Mouse (Mus musculus) neutrophil, adult 5-6 weeks (primary cell): ENCODE measurements around the gene Armh3. TPM values are rescaled to one million over a fixed set of nuclear protein-coding genes. Genes with fewer than 3 reads are reported as not detected.

ENCODE experiments used
- ATAC-seq: fragments of 151-379, 151-347 bp; 2 replicates; pipeline ENCODE4 v1.8.0; 2017; ENCODE audit warnings: mild to moderate bottlenecking, moderate TSS enrichment; ENCODE audit not compliant: insufficient number of reproducible peaks, poor library complexity, low FRiP score, severe bottlenecking; ENCODE audit errors: extremely low read depth
- total RNA-seq: library from RNA; stranded (forward); fragments of 200-1000 nt; gene quantifications from 2 replicates; pipeline ENCODE4 v1.2.3, GENCODE M21; 2017

The Armh3 gene
- total RNA-seq: 9.0 and 10.3 TPM in 2 replicates

DNA sequence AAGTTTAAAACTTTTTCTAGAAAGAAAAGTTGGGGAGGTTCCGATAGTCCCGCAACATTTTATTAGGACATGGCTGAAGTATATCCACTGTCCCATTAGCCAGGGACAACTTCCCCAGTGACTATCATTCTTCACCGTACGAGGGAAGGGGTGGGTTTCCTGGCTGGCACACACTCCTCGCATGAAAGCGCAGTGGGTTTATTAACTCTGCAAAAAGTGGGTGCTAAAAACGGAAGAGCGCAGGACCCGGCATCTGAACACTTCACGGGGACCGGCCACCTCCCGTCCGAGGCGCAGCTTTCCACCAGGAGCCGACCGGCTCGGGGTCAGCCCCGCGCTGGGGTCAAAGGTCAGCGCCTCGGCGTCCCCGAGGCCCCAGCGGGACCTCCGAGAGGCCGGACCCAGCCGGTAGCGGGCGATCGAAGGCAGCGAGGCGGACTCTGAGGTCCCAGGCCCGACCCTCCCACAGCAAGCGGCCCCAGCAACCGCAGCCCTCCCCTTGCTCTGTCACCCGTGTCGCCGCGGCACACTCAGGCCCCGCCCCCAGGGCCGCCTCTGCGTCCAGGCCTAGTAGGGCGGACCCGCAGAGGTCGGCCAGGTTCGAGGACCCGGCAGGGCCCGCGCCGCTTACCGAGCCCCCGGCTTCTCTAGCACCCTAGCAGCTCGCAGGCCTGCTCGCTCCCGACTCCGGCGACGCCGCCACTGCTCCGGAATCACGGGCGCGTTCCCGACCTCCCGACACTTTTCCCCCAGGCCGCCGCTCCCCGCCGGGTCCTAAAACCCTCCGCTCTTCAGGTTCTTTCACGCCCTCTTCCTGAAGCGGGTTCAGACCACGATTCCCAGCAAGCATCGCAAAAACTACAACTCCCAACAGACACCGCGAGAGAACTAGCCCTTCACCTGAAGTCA is at the start of gene Armh3:
Gene Armh3 (minus strand): TSS at position 704 of the 909 bp plus-strand sequence.
- peak; percentile 84 for ATAC-seq

DNA sequence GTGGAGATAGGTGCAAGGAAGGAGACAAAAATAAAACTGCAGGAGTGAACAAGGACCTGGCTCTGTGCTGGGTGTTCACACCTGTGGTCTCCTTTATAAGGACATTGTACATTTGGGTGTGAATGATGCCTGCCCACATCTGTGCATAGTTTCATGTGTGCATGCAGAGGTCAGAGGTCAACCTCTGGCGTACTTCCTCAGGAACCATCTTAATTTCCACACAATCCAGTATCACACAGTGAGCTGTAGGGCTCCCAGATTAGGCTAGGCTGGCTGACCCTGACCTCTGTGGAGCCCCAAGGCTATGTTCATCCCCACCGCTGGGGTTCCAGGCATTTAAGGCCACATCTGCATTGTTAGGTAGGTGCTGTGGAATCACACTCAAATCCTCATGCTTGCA is 49.1 kb upstream of the Armh3 start:
- ATAC-seq: no peak

DNA sequence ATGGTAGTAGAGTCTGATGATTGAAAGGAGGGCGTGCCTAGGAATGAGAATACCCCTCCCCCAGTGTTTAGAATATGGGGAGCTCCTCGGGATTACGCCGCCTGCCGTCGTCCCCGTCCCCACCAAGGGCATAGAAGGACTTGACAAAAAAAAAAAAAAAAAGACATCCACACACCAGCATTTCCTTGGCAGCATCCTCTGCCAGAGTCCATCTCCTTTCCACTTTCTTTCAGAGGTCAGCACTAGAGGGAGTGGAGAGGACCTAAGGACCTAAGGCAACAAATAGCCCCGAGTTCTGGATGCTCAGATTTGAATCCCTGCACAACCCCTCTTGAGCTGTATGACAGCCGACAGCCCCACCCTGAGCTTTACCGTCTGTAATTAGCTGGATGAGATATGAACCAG is 48.3 kb upstream of the Armh3 start:
- ATAC-seq: no peak

DNA sequence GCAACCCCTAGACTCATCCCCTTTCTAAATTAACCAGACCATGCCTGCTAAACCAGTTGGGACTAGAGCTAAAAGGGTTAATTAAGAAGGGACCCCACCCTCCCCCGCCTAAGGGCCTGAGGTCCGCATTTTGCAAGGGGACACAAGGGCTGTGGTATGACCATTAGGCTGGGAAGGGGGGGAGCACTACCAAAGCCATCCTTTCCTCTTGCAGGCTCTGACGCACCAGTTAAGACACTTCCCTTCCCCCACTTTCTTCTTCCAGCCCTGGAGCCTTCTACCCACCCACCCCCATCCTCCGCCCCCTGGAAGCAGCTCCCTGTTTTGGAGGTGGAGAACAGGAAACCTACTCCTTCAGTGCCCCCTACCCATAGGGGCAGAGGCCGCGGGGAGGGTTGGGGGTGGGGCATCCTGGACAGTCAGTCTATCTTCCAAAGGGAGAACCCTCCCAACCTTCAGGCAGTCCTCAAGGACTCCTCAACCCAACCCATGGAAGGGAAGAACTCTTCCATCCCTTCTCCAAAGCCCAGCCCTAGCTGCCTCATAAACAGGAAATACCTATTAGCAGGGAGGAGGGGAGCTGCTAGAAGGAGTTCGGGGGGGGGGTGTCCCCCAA is 47.5 kb upstream of the Armh3 start:
- peak; percentile 13; the same call in 1 of the 2 replicates for ATAC-seq

DNA sequence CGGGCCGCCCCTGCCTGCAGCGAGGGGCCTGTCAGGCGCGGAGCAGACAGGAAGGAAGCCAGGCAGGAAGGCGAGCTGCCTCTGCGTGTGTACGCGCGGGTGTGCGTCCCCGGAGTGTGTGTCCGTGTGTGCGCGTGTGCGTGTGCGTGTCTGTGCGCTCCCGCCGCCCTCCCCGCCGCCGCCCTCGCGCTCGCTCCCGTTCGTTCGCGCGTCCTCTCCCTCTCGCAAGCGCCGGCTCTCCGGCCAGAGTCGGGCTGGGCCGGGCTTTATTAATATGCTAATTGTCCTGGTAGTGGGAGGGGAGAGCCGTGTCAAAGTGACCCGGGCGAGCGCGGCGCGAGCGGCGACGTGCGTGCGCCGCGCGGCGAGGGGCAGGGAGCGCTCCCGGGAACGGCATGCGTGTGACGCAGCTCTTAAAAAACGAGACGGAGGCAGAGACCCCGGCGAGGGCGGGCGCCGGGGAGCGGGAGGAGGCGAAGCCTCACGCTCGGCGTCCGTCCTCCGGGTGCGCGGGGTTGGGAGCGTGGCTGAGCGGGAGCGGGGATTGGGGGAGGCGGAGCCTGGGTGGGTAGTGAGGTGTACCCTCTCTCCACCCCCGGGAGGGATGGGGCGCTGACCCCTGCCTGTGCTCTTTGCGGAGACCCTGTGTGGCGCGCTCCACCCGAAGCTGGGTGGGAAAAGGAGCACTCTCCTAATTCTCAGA is 46.9 kb upstream of the Armh3 start, which contains the start of gene Ldb1:
Gene Ldb1 (minus strand): TSS at position 222 of the 703 bp plus-strand sequence.
- ATAC-seq: peak; percentile 59

DNA sequence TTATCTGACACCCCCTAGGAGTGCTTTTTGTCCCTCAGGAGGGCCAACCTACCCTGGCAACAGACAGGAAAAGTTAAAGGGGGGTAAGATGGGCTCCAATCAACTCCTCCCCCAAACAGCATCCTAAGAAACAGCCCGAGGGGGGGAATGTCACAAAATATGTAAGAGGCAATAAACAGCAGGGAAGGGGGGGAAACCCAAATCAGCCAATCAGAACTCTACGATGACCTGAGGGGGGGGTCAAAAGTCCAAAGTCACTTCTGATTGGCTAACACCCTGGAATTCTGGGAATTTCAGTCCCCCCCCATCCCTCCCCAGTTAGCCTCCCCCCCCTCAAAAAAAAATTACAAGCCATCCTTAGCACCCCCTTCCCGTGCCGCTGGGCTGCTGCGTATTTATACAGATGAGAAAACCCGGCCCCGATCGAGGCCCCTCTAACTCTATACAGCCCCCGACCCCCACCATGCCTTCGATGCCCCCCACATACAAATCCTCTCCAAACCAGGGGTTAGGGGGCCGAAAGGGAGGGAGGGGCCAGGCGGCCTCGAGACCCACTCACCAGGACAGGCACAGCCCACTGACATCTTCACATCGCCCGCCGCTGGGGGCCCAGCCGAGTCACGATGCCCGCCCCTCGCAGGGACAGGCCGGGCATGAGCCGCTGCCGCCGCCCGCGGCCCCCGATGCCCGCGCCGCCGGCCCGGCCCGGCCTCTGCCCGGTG is 46.1 kb upstream of the Armh3 start, which contains the start of gene Pprc1:
Gene Pprc1 (plus strand): TSS at position 616 of the 722 bp plus-strand sequence.
- ATAC-seq: 0 out of 2 replicates have a peak, but pooled peaks have one; percentile 1

DNA sequence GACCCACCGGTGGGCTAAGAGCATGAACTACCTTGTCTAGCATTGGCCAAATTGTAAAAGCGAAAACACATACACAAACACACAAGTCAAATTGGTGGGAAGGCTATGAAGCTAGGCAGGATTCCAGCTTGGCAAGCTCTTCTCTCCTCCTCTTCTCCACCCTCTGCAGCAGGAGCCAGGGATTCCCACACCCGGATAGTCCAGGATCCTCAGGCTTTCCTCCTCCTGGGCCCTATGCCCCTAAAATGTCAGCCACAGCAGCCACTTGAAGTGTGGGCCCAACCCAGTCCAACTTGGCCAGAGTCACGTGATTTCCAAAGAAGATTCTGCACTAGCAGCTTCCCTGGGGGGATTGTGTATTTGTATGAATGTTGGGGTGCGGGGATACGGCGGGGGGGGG is 45.1 kb upstream of the Armh3 start:
- ATAC-seq: no peak

DNA sequence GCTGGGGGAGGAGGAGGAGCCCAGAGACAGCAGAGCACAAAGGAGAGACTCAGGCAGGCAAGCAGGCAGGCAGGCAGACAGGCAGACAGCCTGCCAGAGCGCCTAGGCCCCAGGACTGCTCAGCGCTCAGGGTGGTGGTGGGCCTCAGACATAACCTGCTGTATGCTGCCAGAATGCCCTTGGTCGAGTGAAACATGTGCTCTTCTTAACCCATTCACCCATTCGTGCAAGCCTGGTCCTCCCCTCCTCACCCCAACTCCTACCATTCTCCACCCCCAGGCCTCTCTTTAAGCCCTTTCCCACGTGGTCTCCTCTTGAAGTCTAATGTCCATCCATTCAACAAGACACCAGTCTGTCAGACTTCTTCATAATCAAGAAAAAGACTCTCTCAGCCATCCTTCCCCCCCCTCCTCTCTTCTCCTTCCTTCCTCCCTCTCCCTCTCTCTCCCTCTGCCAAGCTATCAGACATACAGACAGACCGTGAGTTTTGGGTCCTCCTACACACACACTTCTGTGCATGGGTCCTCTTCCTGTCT is 44.3 kb upstream of the Armh3 start:
- no peak for ATAC-seq

DNA sequence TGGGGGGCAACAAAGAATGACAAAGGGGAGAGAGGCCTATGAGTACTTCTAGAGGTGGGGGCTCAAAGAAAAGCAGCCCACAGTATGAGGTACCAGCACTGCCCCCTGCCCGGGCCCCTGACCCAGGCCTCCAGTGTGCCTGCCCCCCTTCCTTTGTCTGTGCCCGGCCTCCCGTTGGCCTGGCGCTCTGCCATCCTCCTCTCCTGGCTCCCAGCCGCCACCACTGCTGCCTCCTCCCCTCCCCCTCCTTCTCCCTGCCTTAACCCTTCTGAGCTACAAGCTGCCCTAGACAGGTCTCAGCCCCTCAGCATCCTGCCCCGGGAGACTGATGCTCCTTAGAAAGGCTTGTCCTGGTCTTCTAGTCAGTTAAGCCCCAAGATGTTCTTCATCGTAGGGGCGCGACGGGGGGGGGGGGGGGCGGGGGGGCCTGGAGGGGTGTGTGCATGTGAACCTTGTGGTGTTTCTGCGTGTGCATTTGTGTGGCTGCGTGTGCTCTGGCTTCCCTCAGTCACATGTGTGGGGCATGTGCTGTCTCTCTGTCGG is 43.7 kb upstream of the Armh3 start:
- ATAC-seq: no peak

DNA sequence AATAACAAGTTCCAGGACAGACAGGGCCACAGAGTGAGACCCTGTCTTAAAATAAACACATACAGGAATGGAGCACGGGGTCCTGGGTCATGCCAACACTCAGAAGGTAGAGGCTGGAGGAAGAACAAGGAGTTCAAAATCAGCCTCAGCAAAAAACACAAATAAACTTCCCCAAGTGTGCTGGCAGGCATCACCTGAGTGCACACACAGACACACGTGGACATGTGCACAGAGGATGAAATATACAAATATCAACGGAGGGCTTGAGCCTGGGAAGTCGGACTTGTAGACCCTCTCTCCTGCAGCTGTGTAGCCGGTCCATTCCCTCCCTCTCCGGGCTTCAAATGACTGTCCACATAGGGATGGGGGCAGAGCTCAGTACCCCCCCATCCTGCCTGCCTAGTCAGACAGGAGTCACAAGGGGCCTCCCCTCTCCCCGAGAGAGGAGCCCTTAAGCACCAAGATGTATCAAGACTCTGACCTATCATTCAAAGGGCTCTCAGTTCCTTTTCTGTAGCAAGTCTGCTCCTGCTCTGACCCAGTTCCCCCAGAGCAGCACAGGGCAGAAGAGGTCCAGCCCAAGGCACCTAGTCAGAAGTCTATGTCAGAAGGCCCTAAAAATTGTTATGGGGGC is 43.1 kb upstream of the Armh3 start:
- no peak for ATAC-seq

DNA sequence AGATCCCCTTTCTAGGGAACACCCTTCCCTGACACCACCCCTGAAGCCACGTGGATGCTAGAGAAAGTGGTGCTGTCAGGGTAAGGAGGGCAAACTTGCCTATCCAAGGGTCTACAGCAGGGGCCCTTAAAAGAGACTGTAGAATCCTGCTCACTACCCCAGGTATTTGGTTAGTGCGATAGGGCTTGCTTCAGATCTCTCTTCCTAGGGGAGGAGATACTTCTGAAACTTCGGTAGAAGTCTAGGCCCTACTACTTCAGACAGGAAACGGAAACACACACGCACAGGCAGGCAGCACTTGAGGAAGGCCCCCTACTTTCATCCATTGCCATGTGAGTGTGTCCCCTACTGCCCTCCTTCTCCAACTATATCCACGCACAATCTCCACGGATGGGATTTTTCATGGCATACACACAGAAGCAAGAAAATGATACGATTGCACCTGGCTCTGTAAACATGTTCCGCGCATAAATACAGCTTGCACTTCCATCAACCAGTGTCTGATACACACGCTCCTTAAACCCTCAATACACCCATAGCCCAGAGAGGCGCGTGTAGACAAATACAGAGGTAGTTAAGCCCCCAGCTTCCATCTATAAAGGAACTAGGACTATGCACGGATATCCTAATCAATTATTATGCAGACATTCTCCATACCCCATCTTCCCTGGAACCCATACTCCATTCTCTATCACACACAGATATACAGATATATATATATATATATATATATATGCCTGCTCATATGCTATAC is 42.0 kb upstream of the Armh3 start:
- no peak for ATAC-seq

DNA sequence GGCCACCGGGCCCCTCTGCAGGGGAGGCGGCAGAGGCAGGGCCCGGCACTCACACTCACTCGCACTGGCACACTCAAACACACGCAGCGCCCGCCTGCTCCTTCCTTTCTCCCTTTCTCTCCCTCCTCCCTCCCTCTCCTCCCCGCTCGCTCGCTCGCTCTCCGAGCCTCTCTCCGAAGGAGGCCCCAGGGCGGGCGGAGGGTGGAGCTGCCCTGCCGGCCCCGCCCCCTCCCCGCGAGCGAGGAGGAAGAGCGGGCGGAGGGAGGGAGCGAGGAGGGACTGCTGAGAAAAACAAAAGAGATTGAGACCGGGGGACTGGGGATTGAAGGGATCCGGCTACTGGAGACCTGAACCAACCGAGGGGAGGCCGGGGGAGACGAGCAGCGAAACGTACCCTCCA is 41.2 kb upstream of the Armh3 start:
- peak; percentile 68 for ATAC-seq

DNA sequence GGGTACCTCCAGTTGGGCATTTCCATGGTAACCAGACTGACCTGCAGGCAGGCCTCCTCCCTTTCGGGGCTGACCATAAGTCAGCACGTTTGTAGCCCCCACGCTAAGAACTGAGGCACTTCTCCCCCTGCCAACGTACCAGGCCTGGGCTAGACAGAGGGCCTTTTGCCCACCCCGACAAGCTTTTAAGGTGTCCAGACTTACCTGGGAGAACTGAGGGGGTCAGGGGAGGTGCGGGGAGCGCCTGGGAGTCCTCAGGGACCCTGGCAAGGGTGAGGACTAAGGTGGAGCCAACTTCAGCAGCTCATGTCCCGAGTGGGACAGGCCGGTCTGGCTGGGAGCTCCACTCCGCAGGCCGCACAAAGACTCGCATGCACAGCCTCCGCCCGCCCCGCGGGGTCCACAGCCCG is 40.6 kb upstream of the Armh3 start:
- ATAC-seq: no peak

DNA sequence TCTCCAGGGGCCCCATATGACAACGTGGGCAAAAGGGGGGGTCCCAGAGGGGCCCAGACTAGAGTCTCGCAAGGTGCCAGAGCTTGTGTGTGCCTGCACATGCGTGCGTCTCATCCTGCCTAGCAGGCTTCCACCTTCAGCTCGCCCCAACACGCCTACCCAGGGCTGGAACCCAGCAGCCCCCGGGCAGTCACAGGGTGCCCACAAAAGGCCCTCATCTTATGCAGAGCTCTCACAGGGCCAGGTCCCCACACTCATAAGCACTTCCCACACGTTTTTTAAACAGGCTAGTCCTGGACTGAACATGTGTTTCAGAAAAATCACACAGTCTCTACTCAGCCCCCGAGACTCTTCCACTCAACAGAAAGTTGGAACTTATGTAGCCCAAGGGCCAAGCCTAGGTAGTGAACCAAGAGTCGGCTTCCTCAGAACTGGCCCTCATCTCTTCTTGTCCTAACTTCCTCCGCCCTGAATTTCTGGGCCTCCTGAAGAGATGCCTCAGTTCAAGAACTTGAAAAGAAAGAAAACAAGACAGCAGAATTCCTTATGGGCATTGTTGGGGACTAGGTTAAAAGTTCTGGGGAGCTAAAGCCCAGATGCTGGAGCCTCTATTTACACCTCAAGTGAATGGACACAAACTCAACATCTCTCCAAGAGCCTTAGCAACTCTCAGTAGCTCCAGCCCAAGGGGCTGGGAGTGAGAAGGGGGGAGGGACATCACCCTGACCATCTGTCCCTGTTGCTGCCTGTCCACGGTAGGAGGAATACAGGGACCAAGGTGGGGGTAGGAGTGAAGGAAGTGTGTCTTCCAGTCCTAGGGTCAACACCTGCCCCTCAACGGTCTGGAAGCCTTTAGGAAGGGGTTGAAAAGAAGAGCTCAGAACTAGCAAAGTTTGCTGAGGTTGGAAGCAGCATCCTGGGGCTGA is 39.9 kb upstream of the Armh3 start:
- ATAC-seq: no peak

DNA sequence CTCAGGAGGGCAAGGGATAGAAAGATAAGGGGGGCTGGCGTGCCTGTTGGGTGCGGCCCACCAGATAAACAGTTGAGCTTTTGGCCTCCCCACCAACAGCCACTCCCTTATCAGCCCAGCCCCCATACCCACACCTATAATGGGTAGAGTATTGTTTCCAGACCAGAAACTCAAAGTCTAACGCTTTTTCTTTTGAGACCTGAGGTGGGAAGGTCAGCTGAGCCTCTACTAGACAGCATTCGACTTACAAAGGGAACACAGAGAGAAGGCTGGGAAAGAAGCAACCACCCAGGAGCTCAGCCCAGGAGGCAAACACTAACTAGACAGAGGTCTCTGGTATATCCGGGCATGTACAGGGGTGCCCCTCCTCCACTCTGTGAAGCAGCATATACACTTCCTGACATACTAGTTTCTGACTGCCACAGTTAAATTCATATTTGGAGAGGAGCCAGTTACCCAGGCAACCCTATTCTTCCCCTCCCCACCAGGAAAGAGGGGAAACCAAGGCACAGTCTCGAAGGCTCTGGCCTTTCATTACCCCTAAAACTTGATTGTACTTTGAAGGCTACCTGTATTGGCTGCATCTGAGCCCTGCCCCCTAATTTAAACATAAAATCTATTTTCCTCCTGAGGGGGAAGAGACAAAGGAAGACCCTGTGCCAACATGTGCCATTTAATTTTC is 39.1 kb upstream of the Armh3 start:
- no peak for ATAC-seq
